Mouse (Mus musculus) layer of hippocampus, adult 9-10 months (tissue): ENCODE results near the gene Ehmt1.
"Not testable (repeated sequence)": the region's sequence is repeated elsewhere in the genome, so short reads cannot be mapped to it uniquely, and the experiment has no call there.

Experiments
- DNase-seq: peaks from one replicate; pipeline ENCODE4 v3.0.0; 2022; ENCODE audit warnings: low spot score

The Ehmt1 gene

DNA sequence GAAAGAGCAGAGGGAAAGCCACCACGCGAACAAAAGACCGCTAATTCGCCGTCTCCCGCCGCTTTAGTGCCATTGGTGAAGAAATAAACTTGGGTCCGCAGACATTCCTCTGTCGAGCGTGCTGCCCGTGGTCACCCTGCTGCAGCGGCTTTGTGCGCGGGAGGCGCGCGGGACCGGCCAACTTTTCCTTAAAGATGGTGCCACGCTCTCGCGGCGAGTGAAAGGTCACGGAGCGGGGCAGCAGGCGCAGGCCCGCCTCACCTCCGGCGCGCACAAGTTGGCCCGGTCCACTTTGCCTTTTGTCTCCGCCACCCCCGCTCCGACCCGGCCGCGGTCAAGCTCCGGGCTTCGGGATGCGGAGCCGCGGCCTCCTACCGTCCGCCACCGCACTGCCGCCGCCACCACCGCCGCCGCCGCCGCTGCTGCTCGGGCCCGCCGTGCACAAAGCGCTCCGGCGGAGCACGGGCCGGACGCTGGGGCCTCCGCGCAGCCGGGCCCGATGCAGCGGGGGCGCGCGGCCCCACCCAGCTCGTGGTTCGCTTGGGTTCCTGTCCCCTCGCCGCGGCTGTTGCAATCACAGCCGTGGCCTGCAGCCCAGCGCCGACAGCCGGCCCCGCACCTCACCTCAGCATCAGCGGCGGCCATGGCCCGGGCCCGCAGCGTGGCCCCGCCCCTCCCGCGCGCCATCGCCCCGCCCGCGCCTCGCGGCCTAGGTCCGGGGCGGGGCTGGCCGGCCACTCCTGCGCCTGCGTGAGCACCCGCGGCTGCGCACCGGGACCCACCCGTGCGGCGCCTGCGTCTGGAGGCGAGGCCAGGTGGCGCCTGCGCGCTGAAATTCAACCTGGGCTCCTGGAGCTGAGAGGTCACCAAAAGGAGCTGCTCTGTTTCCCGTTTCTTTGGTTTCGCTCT is at the start of gene Ehmt1:
TSS of gene Ehmt1 (minus strand) at position 685 of the 909 bp plus-strand sequence.
- DNase-seq, result peak; percentile 80

DNA sequence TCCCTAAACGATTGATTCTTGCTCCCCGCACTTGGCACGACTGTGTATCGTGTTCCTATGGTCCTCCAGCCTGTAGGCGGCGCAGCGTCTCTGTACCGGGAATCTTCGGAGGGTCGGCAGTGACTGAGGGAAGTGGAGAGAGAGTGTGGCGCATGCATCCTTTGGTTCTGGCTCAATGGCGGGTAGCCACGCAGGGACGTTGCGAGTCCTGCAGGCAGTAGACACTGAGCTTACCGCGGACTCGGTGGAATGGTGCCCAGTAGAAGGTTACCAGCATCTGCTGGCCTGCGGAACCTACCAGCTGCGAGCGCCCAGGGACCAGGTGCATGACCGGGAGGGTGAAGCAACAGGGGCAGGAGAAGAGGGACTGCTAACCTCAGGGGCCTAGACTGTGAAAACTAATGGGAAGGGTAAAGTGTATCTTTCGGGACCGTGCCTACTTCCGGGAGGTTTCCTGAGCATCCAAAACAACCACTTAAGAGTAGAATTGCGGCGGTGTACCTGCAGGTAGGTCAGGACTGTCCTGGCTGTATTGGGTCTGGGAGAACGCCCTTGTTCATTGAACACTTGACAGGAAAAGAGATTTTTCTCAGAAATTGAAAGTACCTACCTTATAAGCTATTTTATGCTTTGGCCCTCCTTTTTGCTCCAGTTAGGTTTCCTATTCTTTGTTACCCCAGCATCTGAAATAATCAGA is 43.0 kb upstream of the Ehmt1 start, which contains the start of gene Dph7:
TSS of gene Dph7 (plus strand) at position 97 of the 697 bp plus-strand sequence.
- DNase-seq, result peak; percentile 73

DNA sequence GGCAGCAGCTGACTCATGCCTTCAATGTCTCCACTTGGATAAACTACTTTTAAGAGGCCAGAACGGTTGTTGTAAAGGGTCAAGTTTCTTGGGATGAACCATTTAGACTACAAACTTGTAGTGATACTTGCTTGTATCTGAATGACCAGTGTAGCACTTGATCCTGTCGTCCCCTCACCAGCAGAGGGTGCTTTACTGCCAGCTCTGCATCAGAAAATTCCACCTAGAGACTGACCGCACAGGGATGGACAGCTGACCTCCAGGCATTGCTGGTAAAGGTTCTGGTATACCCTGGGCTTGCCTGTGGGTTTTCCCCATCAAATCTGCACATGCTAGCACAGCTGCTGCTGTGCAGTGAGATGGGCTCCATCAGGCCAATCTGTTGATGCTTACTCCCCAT is 41.5 kb upstream of the Ehmt1 start:
- DNase-seq, result no peak

DNA sequence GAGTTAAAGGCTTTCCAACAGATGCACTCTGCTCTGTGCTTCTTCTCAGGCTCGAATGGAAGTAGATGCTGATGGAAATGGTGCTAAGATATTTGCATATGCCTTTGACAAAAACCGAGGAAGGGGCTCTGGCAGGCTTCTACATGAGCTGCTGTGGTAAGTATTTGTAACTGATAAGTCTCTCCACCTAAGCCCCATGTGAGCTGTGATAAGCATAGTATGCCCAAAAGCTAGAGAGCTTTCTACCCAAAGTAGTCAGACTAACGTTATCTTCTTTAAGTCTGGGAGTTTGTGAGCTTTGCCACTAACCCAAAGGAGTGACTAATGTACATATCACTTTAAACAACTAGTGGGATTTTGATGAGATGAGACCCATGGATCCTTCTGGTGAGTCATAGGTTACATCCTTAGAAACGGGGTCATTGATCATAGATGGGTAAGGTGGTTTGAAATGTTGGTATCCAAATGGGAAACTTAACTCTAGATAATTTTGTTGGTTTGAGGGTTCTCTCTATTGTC is 33.2 kb upstream of the Ehmt1 start:
- DNase-seq, result no peak

DNA sequence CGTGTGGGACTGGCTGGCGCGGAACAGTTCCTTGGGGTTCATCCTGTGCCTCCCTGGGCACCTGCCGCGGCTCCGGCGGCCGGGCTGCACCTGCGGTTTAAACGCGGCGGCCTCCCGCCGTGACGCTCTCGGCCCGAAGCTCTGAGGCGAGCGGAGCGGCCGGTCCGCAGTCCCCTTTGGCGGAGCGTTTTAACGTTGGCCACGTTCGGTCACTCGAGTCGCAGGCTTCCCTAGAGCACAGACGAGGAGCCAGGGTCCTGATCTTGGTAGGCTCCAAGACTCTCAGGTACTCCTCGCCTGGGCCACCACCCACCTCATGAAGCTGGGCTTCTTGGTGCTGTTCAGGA is 30.7 kb upstream of the Ehmt1 start:
- DNase-seq, result no peak

DNA sequence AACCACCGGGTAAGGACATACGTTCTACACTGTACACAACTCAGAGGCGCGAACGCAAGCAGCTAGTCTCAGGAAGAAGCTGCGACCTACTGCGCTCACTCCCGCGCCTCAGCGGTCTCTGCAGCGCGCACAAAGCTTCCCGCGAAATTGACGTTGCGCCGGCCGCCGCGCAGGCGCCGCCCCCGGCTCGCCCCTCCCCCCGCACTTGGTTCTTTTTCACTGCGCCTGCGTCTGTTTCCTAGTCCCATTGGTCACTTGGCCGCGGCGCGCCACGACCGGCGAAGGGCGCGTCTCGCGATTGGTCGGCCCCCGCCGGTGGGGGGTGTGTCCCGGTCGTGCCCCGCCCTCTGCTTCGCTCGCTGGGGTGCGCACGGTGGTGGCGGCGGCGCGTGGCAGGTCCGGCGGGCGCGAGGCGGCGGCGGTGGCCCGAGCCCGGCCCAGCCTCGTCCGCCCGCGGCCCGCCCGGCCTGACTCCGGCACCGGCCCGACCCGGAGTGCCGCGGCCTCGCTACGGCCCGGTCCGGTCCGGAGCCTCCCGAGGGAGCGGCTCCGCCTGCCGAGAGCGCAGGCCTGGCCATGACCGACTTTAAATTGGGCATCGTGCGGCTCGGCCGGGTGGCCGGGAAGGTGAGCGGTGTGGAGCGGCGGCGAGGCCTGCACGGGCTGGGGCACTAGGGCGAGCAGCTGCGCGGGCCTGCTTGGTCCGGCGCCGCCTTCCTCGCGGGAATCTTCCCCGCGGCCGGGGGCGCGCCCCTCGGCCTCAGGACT is 30.2 kb upstream of the Ehmt1 start, which contains the start of gene Zmynd19:
TSS of gene Zmynd19 (plus strand) at position 372 of the 768 bp plus-strand sequence.
- DNase-seq, result peak; percentile 81

DNA sequence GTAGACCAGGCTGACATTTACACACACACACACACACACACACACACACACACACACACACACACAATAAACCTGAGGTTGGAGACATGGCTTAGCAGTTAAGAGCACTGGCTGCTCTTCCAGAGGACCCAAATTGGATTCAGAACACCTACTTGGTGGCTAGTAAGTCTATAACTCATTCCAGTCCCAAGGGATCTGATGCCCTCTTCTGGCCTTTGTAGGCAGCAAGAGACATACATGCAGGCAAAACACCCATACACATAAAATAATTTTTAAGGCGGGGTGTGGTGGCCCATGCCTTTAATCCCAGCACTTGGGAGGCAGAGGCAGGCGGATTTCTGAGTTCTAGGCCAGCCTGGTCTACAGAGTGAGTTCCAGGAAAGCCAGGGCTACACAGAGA is 24.9 kb upstream of the Ehmt1 start:
- DNase-seq, result not testable (repeated sequence)

DNA sequence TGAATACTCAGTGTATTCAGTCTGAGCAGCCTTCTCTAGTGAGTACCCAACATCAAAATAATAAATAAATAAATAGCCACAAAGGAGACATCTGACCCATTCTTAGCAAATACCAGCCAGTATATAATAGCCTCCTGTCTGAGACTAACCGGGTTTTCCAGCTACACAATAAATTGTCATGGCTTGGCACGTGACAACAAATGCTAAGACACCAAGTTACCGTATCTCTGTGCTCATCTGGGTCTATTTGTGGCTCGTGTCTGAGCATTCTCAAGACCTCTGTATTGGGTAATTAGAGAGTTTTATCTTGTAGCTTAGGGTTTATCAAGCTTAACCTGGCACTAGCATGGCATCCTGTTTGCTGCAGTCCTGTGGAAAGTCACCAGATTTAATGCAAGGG is 22.7 kb upstream of the Ehmt1 start:
- no peak for DNase-seq

DNA sequence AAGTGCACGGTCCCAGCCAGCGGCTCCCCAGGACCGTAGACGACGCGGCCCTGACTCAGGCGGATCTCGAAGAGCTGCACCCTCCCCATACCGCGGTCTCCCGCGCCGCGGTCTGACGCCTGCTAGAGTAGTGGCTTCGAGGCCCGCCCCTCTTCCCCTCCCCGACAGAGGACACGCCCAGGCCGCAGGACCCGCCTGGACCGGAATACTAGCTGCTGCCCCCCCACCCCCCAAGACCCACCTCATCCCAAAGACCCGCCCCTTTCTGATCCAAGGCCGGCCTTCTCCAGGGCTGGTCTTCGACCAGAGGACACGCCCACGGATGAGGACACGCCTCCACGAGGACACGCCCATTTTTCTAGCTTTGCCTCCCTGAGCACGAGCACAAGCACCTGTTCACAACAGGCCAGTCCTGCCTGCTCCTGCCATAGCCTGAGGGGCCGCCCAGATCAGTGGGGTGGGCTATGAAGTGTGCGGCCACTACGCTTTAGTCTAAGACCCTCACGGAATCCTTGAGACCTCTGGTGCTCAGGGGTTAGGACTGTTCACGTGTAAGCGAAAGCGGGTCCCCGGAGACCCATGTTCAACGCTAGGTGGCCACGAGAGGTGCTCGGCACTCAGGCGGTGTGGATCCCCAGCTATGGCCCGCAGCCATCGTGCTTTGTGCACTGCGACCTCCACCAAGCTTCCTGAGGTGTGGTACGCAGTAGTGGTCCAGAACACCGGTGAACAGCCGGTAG is 15.8 kb upstream of the Ehmt1 start, which contains the start of gene Arrdc1:
TSS of gene Arrdc1 (minus strand) at position 196 of the 740 bp plus-strand sequence.
- DNase-seq, result peak; percentile 68

DNA sequence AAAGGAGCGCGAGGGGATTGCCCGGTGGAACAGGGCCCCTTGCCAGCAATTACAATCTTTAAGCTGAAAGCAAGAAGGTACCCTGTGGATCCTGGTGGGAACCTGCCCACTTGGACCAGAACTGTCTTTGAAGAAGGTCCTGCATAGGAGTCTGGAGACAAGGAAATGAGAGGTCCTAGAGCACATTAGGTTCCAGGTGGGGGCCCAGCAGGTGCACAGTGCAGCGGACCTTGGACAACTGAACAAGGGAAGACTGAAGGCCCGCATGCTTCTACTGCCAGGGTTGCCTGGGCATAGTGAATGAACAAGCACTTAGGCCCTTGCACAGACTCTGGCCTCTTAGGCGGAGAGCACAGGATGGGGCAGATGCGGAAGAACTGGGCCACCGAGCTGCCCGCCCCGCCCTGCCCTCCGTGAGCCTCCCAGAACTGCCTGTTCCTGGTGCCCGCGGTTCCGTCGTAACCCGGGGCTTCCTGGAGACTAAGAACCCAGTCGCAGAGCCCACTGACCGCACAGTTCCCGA is 15.1 kb upstream of the Ehmt1 start:
- no peak for DNase-seq

DNA sequence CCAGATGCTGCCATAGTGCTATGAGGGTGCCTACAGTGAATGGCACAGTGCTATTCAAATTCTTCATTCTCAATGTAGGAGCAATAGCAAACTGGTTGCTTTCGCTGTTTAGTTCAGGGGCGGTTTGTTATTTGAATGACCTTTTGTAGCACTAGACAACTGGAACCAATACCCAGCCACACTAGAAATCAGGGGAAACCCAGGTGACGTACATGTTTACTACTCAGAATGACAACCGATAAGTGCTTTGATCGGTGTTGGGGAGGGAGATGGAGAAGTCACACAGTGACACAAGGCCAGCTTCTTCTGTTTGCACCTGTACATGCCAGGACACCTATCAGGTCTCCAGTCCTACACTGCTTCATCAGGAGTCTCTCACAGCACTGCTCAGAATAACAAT is 10.2 kb upstream of the Ehmt1 start:
- no peak for DNase-seq

DNA sequence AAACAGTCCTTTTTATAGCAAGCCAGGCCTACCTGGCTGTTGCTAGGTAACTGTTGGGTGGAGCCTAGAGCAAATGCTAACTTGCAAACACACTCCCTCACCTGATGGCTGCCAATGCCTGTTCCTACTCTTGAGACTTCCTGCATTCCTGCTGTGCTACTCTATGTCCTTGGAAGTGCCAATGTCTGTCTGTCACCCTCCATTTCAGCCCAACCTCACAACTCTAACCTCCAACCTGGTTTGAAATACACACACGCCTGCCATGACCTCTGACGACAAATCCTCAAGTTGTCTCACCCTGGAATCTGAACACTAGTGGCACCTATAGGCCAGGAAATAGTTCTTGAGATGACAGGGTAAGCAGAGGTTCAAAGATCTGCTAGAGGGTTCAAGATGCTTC is 9.7 kb upstream of the Ehmt1 start:
- no peak for DNase-seq

DNA sequence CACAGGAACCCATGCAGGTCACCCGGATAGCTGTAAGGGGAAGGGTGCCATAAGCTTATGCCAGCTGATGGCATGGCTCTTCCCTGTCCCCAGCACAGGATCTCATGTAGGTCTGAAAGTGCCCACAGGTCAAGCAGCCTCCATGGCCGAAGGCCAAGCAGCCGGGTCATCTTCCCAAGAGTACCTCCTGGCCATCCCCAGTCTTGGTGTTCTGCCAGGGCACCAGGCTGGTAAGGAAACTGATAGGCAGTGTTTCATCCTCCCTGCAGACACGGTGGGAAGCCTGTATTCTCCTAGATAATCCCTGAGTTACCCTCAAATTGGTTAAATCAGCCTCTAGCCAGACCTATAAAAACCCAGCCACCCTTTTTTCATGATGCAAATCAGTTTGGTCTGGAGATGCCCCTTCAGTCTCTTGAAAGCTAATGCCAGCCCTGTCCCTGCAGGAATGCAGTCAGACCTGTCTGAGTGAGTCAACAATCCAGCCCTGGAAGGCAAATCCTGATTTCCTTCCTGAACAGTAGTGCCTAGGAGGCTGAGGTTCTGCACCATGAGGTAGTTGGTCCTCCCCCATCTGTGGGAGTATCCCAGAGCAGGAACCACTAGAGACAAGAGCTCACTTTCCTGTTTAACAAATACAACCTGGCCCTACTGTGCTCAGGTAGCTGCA is 8.5 kb upstream of the Ehmt1 start:
- no peak for DNase-seq

DNA sequence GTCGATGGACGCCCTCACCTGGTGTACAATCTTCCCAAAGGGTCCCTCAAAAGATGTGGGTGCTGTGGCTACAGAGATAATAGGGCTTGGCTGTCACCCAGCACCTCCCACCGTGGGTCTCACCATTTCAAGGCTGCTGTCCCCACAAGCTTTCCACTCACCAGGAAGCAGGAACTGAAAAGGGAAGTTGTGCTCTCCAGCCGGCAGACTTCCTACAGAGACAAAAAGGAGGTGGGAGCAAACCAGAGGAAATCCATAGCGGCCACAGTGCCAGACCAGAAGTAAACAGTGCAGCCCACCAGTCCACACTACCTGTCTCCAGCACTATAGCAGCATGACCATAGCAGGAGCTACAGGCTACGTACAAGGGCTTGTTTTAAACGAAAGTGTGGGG is 7.5 kb upstream of the Ehmt1 start:
- DNase-seq, result no peak

DNA sequence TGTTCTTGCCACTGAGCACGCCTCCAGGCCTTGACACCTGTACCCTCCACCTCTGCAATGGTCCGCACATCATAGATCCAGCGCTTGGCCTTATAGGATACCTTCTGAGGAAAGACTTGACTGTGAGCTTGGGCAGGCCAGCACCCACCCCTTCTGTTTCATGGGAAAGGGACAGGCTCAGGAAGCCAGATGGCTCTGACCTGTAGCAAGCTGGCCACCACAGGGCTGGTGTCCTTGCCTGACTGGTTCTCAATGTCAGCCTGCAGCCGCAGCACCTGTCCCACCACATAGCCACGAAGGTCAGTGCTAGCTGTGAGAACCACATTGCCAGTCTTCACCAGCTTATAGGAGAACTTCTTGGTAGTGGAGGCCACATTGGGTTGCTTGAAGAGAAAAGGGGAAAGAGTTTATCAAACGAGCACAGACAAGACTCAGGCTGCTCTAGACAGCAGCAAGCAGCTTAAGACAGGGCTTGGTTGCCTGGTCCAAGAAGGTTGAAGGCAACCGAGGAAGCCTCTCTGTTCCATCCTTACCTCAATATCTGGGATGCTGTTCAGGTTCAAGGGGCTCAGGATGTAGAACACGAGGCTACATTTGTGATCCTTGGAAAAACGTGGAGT is 7.0 kb upstream of the Ehmt1 start:
- no peak for DNase-seq

DNA sequence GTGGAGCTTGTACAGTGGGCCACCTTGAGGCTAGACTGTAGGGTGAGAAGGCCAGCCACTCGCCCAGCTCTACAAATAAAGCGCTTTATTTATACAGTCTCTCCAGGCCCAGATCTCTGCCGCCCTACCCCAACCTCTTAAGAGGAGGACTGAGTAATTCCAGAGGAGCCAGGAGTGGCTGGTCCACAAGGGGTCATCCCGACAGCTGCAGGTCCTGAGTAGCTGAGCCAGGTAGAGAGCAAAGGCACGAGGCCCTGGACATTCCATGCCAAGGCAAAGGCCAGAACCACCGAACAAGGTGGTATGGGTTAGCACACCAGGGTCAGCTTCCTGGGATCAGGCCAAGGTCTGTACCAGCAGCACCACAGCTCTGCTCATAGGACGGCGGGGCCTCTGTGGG is 5.9 kb upstream of the Ehmt1 start:
- no peak for DNase-seq

DNA sequence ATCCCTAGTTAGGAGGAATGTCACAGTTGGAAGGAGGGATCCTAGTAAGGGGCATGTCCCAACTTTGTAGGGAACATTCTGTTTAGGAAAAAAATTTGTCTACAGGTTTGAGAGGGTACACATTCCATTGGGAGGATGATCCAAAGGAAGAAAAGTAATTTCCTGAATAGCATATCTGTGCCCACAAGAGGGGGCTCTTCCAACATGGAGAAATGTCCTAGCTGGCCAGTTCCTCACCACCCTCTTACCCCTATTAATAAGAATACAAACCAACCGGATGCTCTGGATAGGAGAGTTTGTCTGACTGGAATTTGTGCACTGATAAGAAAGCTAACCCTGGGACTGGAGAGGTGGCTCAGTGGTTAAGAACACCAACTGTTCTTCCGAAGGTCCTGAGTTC is 4.1 kb upstream of the Ehmt1 start:
- no peak for DNase-seq

DNA sequence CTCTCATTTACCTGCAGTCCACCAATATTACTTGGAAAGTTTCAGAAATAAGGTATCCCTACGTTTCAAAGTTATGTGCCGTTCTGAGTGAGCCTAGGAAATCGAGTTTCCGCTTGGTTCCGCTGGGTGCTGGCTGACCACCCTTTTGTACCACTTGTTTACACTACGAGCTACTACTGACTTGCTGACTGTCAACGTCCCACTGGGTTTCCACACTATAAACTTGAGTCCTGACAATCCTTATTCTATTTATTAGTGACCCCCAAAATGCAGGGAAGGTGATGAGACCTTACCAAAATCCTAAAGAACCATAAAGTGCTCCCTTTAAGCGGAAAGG is 393 bp upstream of the Ehmt1 start:
- no peak for DNase-seq

DNA sequence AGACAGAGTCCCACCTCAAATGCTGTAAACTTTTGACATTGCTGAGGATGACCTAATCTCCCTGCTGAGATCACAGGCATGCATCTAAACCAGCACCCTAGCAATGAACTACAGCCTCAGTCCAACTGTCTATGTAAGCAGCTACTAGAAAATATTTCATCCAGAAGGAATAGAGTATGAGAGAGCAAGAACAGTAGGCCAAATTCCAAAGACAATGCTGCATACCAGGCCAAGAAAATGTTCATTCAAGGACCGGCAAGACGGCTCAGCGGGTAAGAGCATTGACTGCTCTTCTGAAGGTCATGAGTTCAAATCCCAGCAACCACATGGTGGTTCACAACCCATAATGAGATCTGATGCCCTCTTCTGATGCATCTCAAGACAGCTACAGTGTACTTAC is 4.7 kb downstream of the Ehmt1 start:
- DNase-seq, result no peak

DNA sequence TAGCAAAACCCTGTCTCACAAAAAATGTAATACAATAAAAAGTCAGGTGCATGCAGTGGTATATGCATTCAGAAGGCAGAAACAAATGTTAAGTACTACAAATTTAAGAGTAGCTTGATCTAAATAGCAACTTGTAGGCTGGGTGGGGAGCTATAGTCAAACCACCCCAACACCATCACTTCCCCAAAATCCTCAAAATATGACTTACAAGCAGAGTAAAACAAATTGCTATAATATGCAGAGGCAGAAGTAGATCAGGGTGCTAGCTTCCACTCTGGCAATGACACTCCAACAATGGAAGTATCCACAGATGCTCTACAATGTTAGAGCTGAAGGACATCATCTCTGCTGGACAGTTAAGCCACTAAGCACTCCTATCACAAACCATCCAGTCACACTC is 6.8 kb downstream of the Ehmt1 start:
- DNase-seq, result no peak
